Mouse (Mus musculus) CH12.LX (cell line): ENCODE data around the gene U2surp. TPM values are rescaled to one million over a fixed set of nuclear protein-coding genes. Genes with fewer than 3 reads are reported as not detected.

Experiments
- DNase-seq: peaks from one replicate; pipeline ENCODE4 v3.0.0-alpha.2; 2013; ENCODE audit errors: extremely low read depth
- H3K27ac ChIP-seq: 2 replicates; pipeline ENCODE4 v1.5.1; 2012; ENCODE audit warnings: low read depth, mild to moderate bottlenecking, control low read depth, moderate library complexity; ENCODE audit not compliant: insufficient read depth
- H3K27me3 ChIP-seq: replicated peaks from 2 replicates; pipeline ENCODE3; 2012; ENCODE audit warnings: inconsistent platforms
- H3K36me3 ChIP-seq, 2 experiments: replicated peaks in 1 of 2; 2 replicates each; pipeline versions ENCODE3 to v1.6.1; 2012; ENCODE audit warnings: inconsistent platforms in 1 of 2, low read length in 1 of 2, mild to moderate bottlenecking in 1 of 2, mixed read lengths in 1 of 2, moderate library complexity in 1 of 2; ENCODE audit not compliant: control insufficient read depth in 1 of 2, insufficient read depth in 1 of 2
- H3K4me1 ChIP-seq, 2 experiments: 2 replicates each; pipeline ENCODE4 v1.6.1; 2012; ENCODE audit warnings: inconsistent platforms in 1 of 2, moderate library complexity in 1 of 2; ENCODE audit not compliant: insufficient read depth in 2 of 2, control insufficient read depth in 1 of 2
- H3K4me2 ChIP-seq: 2 replicates; pipeline ENCODE4 v1.6.1; 2012; ENCODE audit warnings: low read depth, mild to moderate bottlenecking, control low read depth; ENCODE audit not compliant: poor library complexity, insufficient read depth, severe bottlenecking
- H3K4me3 ChIP-seq, 3 experiments: fragments of 150-350 bp in 1 of 3; sonication (generic) in 1 of 3; replicated peaks in 1 of 3; 2 replicates each; pipeline versions ENCODE3 to v1.5.1; 2011 to 2012; ENCODE audit warnings: low read depth in 2 of 3, low read length in 2 of 3, mild to moderate bottlenecking in 2 of 3, moderate library complexity in 2 of 3, control low read depth in 1 of 3, improper control_type of control experiment in 1 of 3, inconsistent platforms in 1 of 3, mixed read lengths in 1 of 3; ENCODE audit not compliant: poor library complexity in 1 of 3
- H3K79me2 ChIP-seq: replicated peaks from 2 replicates; pipeline ENCODE4 v1.6.1; 2012; ENCODE audit warnings: mild to moderate bottlenecking, moderate library complexity; ENCODE audit not compliant: control insufficient read depth, poor library complexity, insufficient read depth, severe bottlenecking; ENCODE audit errors: extremely low read depth
- H3K9ac ChIP-seq: 2 replicates; pipeline ENCODE4 v1.6.1; 2012; ENCODE audit warnings: low read depth, mild to moderate bottlenecking, control low read depth, moderate library complexity; ENCODE audit not compliant: insufficient read depth
- H3K9me3 ChIP-seq: replicated peaks from 2 replicates; pipeline ENCODE3; 2012; ENCODE audit warnings: low read length, inconsistent platforms, mixed read lengths
- BHLHE40 ChIP-seq: IDR thresholded peaks from 2 replicates; pipeline ENCODE4 v1.6.1; 2011; ENCODE audit warnings: mild to moderate bottlenecking, low read depth, low read length, improper control_type of control experiment
- CTCF ChIP-seq, 2 experiments: IDR thresholded peaks in 1 of 2; conservative IDR thresholded peaks in 1 of 2; 2 replicates each; pipeline ENCODE4 v1.5.1; 2011 to 2012; ENCODE audit warnings: low read depth in 2 of 2, low read length in 2 of 2, improper control_type of control experiment in 1 of 2, inconsistent platforms in 1 of 2, mild to moderate bottlenecking in 1 of 2, moderate library complexity in 1 of 2
- EP300 ChIP-seq: IDR thresholded peaks from 2 replicates; pipeline ENCODE4 v1.6.1; 2011; ENCODE audit warnings: low read length, improper control_type of control experiment
- ETS1 ChIP-seq: conservative IDR thresholded peaks from 2 replicates; pipeline ENCODE4 v1.6.1; 2012; ENCODE audit warnings: low read depth, mild to moderate bottlenecking, inconsistent platforms, low read length, improper control_type of control experiment, moderate library complexity
- HCFC1 ChIP-seq: IDR thresholded peaks from 2 replicates; pipeline ENCODE4 v1.6.1; 2012; ENCODE audit warnings: low read depth, mild to moderate bottlenecking, inconsistent platforms, low read length, improper control_type of control experiment
- JUN ChIP-seq: IDR thresholded peaks from 2 replicates; pipeline ENCODE4 v1.6.1; 2011; ENCODE audit warnings: low read depth, mild to moderate bottlenecking, low read length, improper control_type of control experiment, moderate library complexity; ENCODE audit not compliant: insufficient read depth
- JUND ChIP-seq: conservative IDR thresholded peaks from 2 replicates; pipeline ENCODE4 v1.6.1; 2011; ENCODE audit warnings: low read depth, low read length, improper control_type of control experiment
- MAFK ChIP-seq: IDR thresholded peaks from 2 replicates; pipeline ENCODE4 v1.6.1; 2011; ENCODE audit warnings: low read length, improper control_type of control experiment; ENCODE audit not compliant: insufficient replicate concordance
- MAZ ChIP-seq: IDR thresholded peaks from 2 replicates; pipeline ENCODE4 v1.6.1; 2012; ENCODE audit warnings: low read depth, mild to moderate bottlenecking, inconsistent platforms, low read length, improper control_type of control experiment, moderate library complexity
- MEF2A ChIP-seq: IDR thresholded peaks from 2 replicates; pipeline ENCODE4 v1.6.1; 2014; ENCODE audit warnings: low read depth, mild to moderate bottlenecking, inconsistent platforms, low read length, improper control_type of control experiment, borderline replicate concordance
- MXI1 ChIP-seq: IDR thresholded peaks from 2 replicates; pipeline ENCODE4 v1.6.1; 2011; ENCODE audit warnings: mild to moderate bottlenecking, low read depth, low read length, improper control_type of control experiment
- NELFE ChIP-seq: IDR thresholded peaks from 2 replicates; pipeline ENCODE4 v1.6.1; 2011; ENCODE audit warnings: low read depth, low read length, improper control_type of control experiment
- NRF1 ChIP-seq: IDR thresholded peaks from 2 replicates; pipeline ENCODE4 v1.6.1; 2014; ENCODE audit warnings: low read depth, mild to moderate bottlenecking, inconsistent platforms, low read length, improper control_type of control experiment, moderate library complexity
- POLR2A ChIP-seq: IDR thresholded peaks from 2 replicates; pipeline ENCODE4 v1.6.1; 2011; ENCODE audit warnings: low read depth, mild to moderate bottlenecking, improper control_type of control experiment, low read length
- RAD21 ChIP-seq: IDR thresholded peaks from 2 replicates; pipeline ENCODE4 v1.6.1; 2011; ENCODE audit warnings: low read depth, mild to moderate bottlenecking, low read length, improper control_type of control experiment, moderate library complexity
- SMC3 ChIP-seq: IDR thresholded peaks from 2 replicates; pipeline ENCODE4 v1.6.1; 2011; ENCODE audit warnings: low read depth, low read length, improper control_type of control experiment
- USF1 ChIP-seq: IDR thresholded peaks from 2 replicates; pipeline ENCODE4 v1.6.1; 2014; ENCODE audit warnings: low read depth, mild to moderate bottlenecking, inconsistent platforms, low read length, improper control_type of control experiment
- USF2 ChIP-seq: conservative IDR thresholded peaks from 2 replicates; pipeline ENCODE4 v1.6.1; 2011; ENCODE audit warnings: low read depth, low read length, improper control_type of control experiment
- ZKSCAN1 ChIP-seq: IDR thresholded peaks from 2 replicates; pipeline ENCODE4 v1.6.1; 2012; ENCODE audit warnings: low read depth, inconsistent platforms, low read length, improper control_type of control experiment, borderline replicate concordance
- ZMIZ1 ChIP-seq: IDR thresholded peaks from 2 replicates; pipeline ENCODE4 v1.6.1; 2012; ENCODE audit warnings: low read depth, mild to moderate bottlenecking, inconsistent platforms, low read length, improper control_type of control experiment
- ZNF384 ChIP-seq: IDR thresholded peaks from 2 replicates; pipeline ENCODE4 v1.6.1; 2012; ENCODE audit warnings: low read depth, low read length, improper control_type of control experiment, inconsistent platforms
- dilution Hi-C: fragments of 300-500 bp; cut with MboI; formaldehyde crosslinking; loops from 2 replicates; pipeline ENCODE4 v1.14.3; 2020; ENCODE audit warnings: low sequenced_read_pairs; ENCODE audit not compliant: extremely low pct_unique_long_range_greater_than_20kb, extremely low pct_ligation_motif_present
- in situ Hi-C: fragments of 300-500 bp; cut with MboI; formaldehyde crosslinking; loops from 3 replicates; pipeline ENCODE4 v1.14.3; 2019; ENCODE audit warnings: low sequenced_read_pairs, low pct_ligation_motif_present, low pct_unique_long_range_greater_than_20kb, mixed read lengths
- polyA plus RNA-seq: library from polyadenylated mRNA; unstranded; fragments of >175 nt; gene quantifications from 2 replicates; pipeline ENCODE4 v1.2.1, GENCODE M21; 2012; ENCODE audit warnings: low read depth; ENCODE audit not compliant: insufficient read length
- total RNA-seq, 2 experiments: library from RNA; depleted of rRNA; stranded (reverse); fragments of 300-350 nt in 1 of 2; fragments of >200 nt in 1 of 2; gene quantifications; 2 replicates each; pipeline ENCODE4 v1.2.3; 2012 to 2014

The U2surp gene
- total and polyA plus RNA-seq, 3 experiments: 46.5 to 103 (median 87.7) TPM

GRCm38 (mm10) chr9:95533817-95534216 lies 22.0 kb upstream of the U2surp start:
- Histone ChIP-seq H3K27ac (no peak overlapping the region), H3K9me3 (no peaks in the 10 kb centered on the region), H3K4me1 (no peaks in the 10 kb centered on the region), H3K79me2 (no peaks in the 10 kb centered on the region), H3K9ac (no peak overlapping the region), H3K4me3 (no peak overlapping the region), H3K27me3 (no peaks in the 10 kb centered on the region), H3K36me3 (no peaks in the 10 kb centered on the region), H3K4me2 (no peak overlapping the region)
- in situ Hi-C loops: loop anchor here (10.0 kb wide), 2 partner anchors 151 to 321 kb away; partner anchors contain the start of gene Atr
- dilution Hi-C loops: no loop called here
- TF ChIP-seq SMC3: peak; percentile 63
- no peak for TF ChIP-seq NRF1
- TF ChIP-seq CTCF (conservative IDR thresholded peaks at IDR 0.05 in 1 of 2, IDR thresholded peaks at IDR 0.05 in 1 of 2; ENCODE audit: low read depth in 2 of 2, low read length in 2 of 2): peak; percentile 22 to 69; a peak in 3 of 4 replicates
- TF ChIP-seq RAD21: peak; percentile 52
- DNase-seq: no peak

- DNase-seq: no peak
Observed at GRCm38 (mm10) chr9:95531144-95531543, 19.3 kb upstream of the U2surp start.

GRCm38 (mm10) chr9:95527676-95528075 lies 15.9 kb upstream of the U2surp start:
- H3K27ac ChIP-seq: no peak overlapping the region
- H3K9me3 ChIP-seq: no peaks in the 10 kb centered on the region
- no peaks in the 10 kb centered on the region for H3K36me3 ChIP-seq
- DNase-seq: no peak
- H3K4me2 ChIP-seq: no peak overlapping the region
- no peak overlapping the region for H3K4me3 ChIP-seq
- dilution Hi-C loops: no loop called here
- TF ChIP-seq BHLHE40 (no peak), MAFK (no peak), ZNF384 (no peak), HCFC1 (no peak), MEF2A (no peak), NRF1 (no peak), EP300 (no peak), USF1 (no peak)
- H3K4me1 ChIP-seq: peaks cover 0 to 10% of the 10 kb centered on the region in 2 experiments; a peak in 2 of 4 replicates
- in situ Hi-C loops: no loop called here
- no peak overlapping the region for H3K9ac ChIP-seq
- H3K27me3 ChIP-seq: no peaks in the 10 kb centered on the region
- H3K79me2 ChIP-seq: no peaks in the 10 kb centered on the region

More at GRCm38 (mm10) chr9:95531144-95531543, 19.3 kb upstream of the U2surp start:
- Histone ChIP-seq H3K9ac (no peak overlapping the region), H3K36me3 (no peaks in the 10 kb centered on the region), H3K27me3 (no peaks in the 10 kb centered on the region), H3K79me2 (no peaks in the 10 kb centered on the region)
- in situ Hi-C loops (loop anchor here (10.0 kb wide), 2 partner anchors 154 to 324 kb away; partner anchors contain the start of gene Atr), dilution Hi-C loops (no loop called here)
- TF ChIP-seq EP300 (no peak), NELFE (no peak), POLR2A (no peak), HCFC1 (no peak), JUND (no peak), MXI1 (no peak), ZKSCAN1 (no peak), SMC3 (no peak), CTCF (conservative IDR thresholded peaks at IDR 0.05 in 1 of 2, IDR thresholded peaks at IDR 0.05 in 1 of 2; ENCODE audit: low read depth in 2 of 2, low read length in 2 of 2) (no peak), JUN (no peak), MAFK (no peak), BHLHE40 (no peak), ETS1 (no peak), ZMIZ1 (no peak), MAZ (no peak), USF2 (no peak)
- TF ChIP-seq, all 38 proteins: peak for 0
- H3K9me3 ChIP-seq: no peaks in the 10 kb centered on the region
- H3K4me3 ChIP-seq: no peak overlapping the region
- H3K27ac ChIP-seq: no peak overlapping the region
- no peaks in the 10 kb centered on the region for H3K4me1 ChIP-seq
- no peak overlapping the region for H3K4me2 ChIP-seq
